Mouse (Mus musculus) myocyte (in vitro differentiated cells): ENCODE measurements around the gene Zfp595. TPM values are rescaled to one million over a fixed set of nuclear protein-coding genes. Genes with fewer than 3 reads are reported as not detected.
A peak's percentile ranks its signal among the peaks of the same experiment; 100 is the strongest.
"Not testable (repeated sequence)": the region's sequence is repeated elsewhere in the genome, so short reads cannot be mapped to it uniquely, and the experiment has no call there.

Source experiments
- H3K27me3 ChIP-seq: one replicate; pipeline ENCODE4 v1.6.1; 2011; ENCODE audit not compliant: control insufficient read depth, insufficient read depth, insufficient read length
- H3K36me3 ChIP-seq: one replicate; pipeline ENCODE4 v1.6.1; 2011; ENCODE audit not compliant: control insufficient read depth, insufficient read depth
- H3K4me2 ChIP-seq: one replicate; pipeline ENCODE4 v1.6.1; 2011; ENCODE audit warnings: low read depth, control low read depth
- H3K4me3 ChIP-seq: one replicate; pipeline ENCODE4 v1.5.1; 2011; ENCODE audit warnings: mild to moderate bottlenecking, control low read depth, moderate library complexity
- H3K79me2 ChIP-seq: one replicate; pipeline ENCODE4 v1.6.1; 2011; ENCODE audit not compliant: control insufficient read depth, insufficient read depth
- H3ac ChIP-seq: one replicate; pipeline ENCODE4 v1.6.1; 2011; ENCODE audit not compliant: control insufficient read depth, insufficient read length
- CEBPB ChIP-seq: IDR thresholded peaks from 2 replicates; pipeline ENCODE4 v1.6.1; 2011; ENCODE audit warnings: mild to moderate bottlenecking, moderate library complexity; ENCODE audit not compliant: poor library complexity, insufficient read depth, severe bottlenecking
- E2F4 ChIP-seq: IDR thresholded peaks from one replicate; pipeline ENCODE4 v1.6.1; 2011; ENCODE audit warnings: mild to moderate bottlenecking, control low read depth, moderate library complexity; ENCODE audit not compliant: insufficient read depth
- MAX ChIP-seq: IDR thresholded peaks from one replicate; pipeline ENCODE4 v1.6.1; 2011; ENCODE audit warnings: low read depth, mild to moderate bottlenecking, control low read depth
- MYOD1 ChIP-seq, 3 experiments: IDR thresholded peaks; one replicate each; pipeline ENCODE4 v1.6.1; 2011; ENCODE audit warnings: control low read depth in 2 of 3, low read depth in 2 of 3, mild to moderate bottlenecking in 2 of 3, moderate library complexity in 1 of 3; ENCODE audit not compliant: insufficient read length in 2 of 3, control insufficient read depth in 1 of 3
- MYOG ChIP-seq, 3 experiments: IDR thresholded peaks; one replicate each; pipeline ENCODE4 v1.6.1; 2011; ENCODE audit warnings: control low read depth in 2 of 3, low read depth in 2 of 3, mild to moderate bottlenecking in 2 of 3; ENCODE audit not compliant: insufficient read length in 2 of 3, control insufficient read depth in 1 of 3, insufficient read depth in 1 of 3
- POLR2A ChIP-seq: IDR thresholded peaks from one replicate; pipeline ENCODE4 v1.6.1; 2011; ENCODE audit warnings: low read depth, mild to moderate bottlenecking, control low read depth, moderate library complexity; ENCODE audit not compliant: insufficient read length
- POLR2AphosphoS2 ChIP-seq: IDR thresholded peaks from one replicate; pipeline ENCODE4 v1.6.1; 2011; ENCODE audit warnings: low read depth, control low read depth; ENCODE audit not compliant: insufficient read length
- REST ChIP-seq: IDR thresholded peaks from one replicate; pipeline ENCODE4 v1.6.1; 2011; ENCODE audit warnings: mild to moderate bottlenecking, control low read depth, moderate library complexity; ENCODE audit not compliant: insufficient read depth, insufficient read length
- SRF ChIP-seq: IDR thresholded peaks from one replicate; pipeline ENCODE4 v1.6.1; 2011; ENCODE audit warnings: low read depth; ENCODE audit not compliant: control insufficient read depth, insufficient read length
- TCF12 ChIP-seq: IDR thresholded peaks from one replicate; pipeline ENCODE4 v1.6.1; 2011; ENCODE audit warnings: mild to moderate bottlenecking, control low read depth; ENCODE audit not compliant: poor library complexity, insufficient read depth, severe bottlenecking
- TCF3 ChIP-seq: IDR thresholded peaks from one replicate; pipeline ENCODE4 v1.6.1; 2011; ENCODE audit warnings: low read depth, control low read depth; ENCODE audit not compliant: insufficient read length
- USF1 ChIP-seq: IDR thresholded peaks from one replicate; pipeline ENCODE4 v1.6.1; 2011; ENCODE audit warnings: low read depth, mild to moderate bottlenecking, control low read depth, moderate library complexity
- polyA plus RNA-seq: library from polyadenylated mRNA; unstranded; fragments of >200 nt; fragmentation: generic; extraction: Trizol; gene quantifications from one replicate; pipeline ENCODE4 v1.2.1, GENCODE M21; 2012; ENCODE audit warnings: missing spikeins

Gene Zfp595
- 0.48 TPM for polyA plus RNA-seq

GRCm38 (mm10) chr13:67332019-67332724, at the start of gene Zfp595:
Gene Zfp595, minus strand, starts transcription at chr13:67332570.
- H3K27me3 ChIP-seq, result no peaks in the 10 kb centered on the region
- no peaks in the 10 kb centered on the region for H3K36me3 ChIP-seq
- TF ChIP-seq SRF (peak; percentile 17), MYOG (IDR thresholded peaks at IDR 0.05; ENCODE audit: control insufficient read depth in 1 of 3, insufficient read depth in 1 of 3, insufficient read length in 2 of 3, low read depth in 2 of 3) (no peak)
- H3K4me2 ChIP-seq, result peak within 1 kb of the TSS; percentile 84
- peak within 1 kb of the TSS; percentile 28 for H3K4me3 ChIP-seq
- H3K79me2 ChIP-seq, result no peaks in the 10 kb centered on the region
- H3ac ChIP-seq, result no peak within 1 kb of the TSS

DNA sequence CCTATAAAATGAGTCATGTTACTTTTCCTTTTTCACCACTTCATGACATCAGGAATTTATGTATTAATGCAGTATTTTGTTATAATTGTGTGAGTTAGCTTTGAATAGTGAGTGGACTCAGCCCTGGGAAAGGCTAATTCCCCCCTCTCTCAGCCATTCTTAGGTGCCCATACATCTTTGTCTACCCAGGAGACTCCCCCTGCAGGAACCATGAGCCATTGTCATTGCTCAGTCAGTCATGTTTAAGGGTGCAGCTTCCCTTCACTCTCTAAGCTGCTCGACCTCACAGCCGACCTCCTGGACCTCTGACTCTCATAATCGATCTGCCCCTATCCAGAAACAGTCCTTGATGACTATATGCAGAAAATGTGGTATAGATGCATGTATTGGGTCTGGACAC, 43.9 kb upstream of the Zfp595 start:
- H3K79me2 ChIP-seq, result not testable (repeated sequence)

GRCm38 (mm10) chr13:67375050-67375911, 42.9 kb upstream of the Zfp595 start, which contains the start of the genes Gm28041 and Zfp456:
Gene Gm28041, minus strand, starts transcription at chr13:67375733.
Gene Zfp456, minus strand, starts transcription at chr13:67375810.
- not testable (repeated sequence) for H3ac ChIP-seq, H3K36me3 ChIP-seq, H3K79me2 ChIP-seq, H3K27me3 ChIP-seq
- Histone ChIP-seq H3K4me3 (peak within 1 kb of the TSS; percentile 20), H3K4me2 (peak within 1 kb of the TSS; percentile 70)

More for the DNA sequence above, 43.9 kb upstream of the Zfp595 start:
- H3K4me2 ChIP-seq, H3K36me3 ChIP-seq, H3ac ChIP-seq, H3K4me3 ChIP-seq, H3K27me3 ChIP-seq: not testable (repeated sequence)

DNA sequence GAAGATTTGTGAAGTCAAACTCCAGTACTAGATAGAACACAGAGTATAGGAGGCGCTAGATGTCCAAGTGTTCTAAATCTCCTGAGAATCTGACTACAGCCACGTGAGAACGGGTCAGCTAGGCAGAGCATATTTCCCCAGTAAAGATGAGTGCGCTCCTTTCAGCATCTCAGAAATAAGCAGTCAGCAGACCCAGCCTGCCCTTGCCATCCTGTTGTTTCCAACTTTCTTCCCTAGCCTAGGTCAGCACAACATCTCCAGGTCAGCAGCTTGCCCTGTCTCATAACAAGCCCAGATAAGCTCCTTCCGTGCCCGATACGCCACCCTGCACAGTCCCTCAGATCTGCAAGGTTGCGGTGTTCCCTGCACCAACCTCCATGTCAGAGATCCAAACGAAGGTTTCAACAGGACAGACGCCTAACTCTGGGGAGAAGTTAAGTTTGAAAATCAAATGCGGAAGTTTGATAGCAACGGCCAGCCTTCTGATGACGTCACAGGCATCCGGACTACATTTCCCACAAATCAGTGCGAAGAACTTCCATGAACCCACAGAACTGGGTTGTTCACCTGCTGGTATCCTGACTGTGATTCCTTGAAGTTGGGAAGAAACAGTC, 27.9 kb upstream of the Zfp595 start, which contains the start of the genes Gm28044 and Zfp953:
Gene Gm28044, minus strand, starts transcription at position 406 of the 614 bp plus-strand sequence.
Gene Zfp953, minus strand, starts transcription at position 475 of the 614 bp plus-strand sequence.
- Histone ChIP-seq H3K79me2 (no peaks in the 10 kb centered on the region), H3K27me3 (no peaks in the 10 kb centered on the region), H3K4me2 (peak within 1 kb of the TSS; percentile 80), H3ac (peak within 1 kb of the TSS; percentile 40), H3K4me3 (peak within 1 kb of the TSS; percentile 55), H3K36me3 (no peaks in the 10 kb centered on the region)
- TF ChIP-seq MYOG (IDR thresholded peaks at IDR 0.05; ENCODE audit: control insufficient read depth in 1 of 3, insufficient read depth in 1 of 3, insufficient read length in 2 of 3, low read depth in 2 of 3) (no peak), TCF12 (no peak), POLR2AphosphoS2 (peak; percentile 40)

DNA sequence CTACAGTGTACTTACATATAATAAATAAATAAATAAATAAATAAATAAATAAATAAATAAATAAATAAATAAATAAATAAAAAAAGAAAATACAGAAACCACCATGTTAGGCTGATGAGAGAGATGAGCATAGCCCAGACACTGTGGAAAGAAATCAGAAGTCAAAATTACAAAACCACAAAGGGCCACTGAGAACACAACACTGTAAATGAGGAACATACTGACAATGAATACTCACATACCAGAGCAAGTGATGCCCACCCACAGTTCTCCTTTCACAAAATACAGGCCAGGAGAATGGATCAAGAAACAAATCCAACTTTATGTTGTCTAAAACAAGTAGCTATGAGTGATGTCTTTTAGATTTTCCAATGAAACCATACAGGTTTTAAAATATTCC, 19.5 kb upstream of the Zfp595 start:
- Histone ChIP-seq H3K4me2 (no peak overlapping the region), H3ac (no peak overlapping the region), H3K36me3 (no peaks in the 10 kb centered on the region), H3K4me3 (no peak overlapping the region), H3K79me2 (no peaks in the 10 kb centered on the region), H3K27me3 (no peaks in the 10 kb centered on the region)
- no peak for TF ChIP-seq TCF12
- TF ChIP-seq SRF, result no peak
- TF ChIP-seq MAX, result no peak
- no peak for TF ChIP-seq CEBPB
- no peak for TF ChIP-seq MYOD1 (IDR thresholded peaks at IDR 0.05; ENCODE audit: control insufficient read depth in 1 of 3, insufficient read length in 2 of 3, low read depth in 2 of 3)
- TF ChIP-seq POLR2A, result no peak
- no peak for TF ChIP-seq TCF3
- no peak for TF ChIP-seq POLR2AphosphoS2
- TF ChIP-seq E2F4, result no peak
- TF ChIP-seq USF1, result no peak
- no peak for TF ChIP-seq REST

DNA sequence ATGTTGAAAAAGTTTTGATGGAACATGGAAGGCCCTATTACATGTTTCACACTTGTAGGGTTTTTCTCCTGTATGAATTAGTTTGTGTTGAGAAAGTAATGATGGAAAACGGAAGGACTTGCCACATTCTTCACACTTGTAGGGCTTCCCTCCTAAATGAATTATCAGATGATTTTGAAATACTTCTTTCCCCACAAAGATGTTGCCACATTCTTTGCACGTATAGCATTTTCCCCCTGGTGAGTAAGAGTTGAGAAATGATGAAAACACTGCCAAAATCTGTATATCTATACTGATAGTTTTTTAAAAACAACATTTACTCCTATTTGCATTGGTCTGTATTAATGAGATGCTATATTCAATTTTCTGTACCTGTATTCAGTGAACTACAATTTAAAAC, 11.1 kb upstream of the Zfp595 start:
- H3K4me3 ChIP-seq, result no peak overlapping the region
- peaks cover 3% of the 10 kb centered on the region for H3K36me3 ChIP-seq
- TF ChIP-seq MYOD1 (IDR thresholded peaks at IDR 0.05; ENCODE audit: control insufficient read depth in 1 of 3, insufficient read length in 2 of 3, low read depth in 2 of 3), result no peak
- no peak for TF ChIP-seq TCF3
- no peak for TF ChIP-seq E2F4
- no peak for TF ChIP-seq POLR2AphosphoS2
- TF ChIP-seq MAX, result no peak
- no peak for TF ChIP-seq USF1
- TF ChIP-seq REST, result no peak
- TF ChIP-seq MYOG (IDR thresholded peaks at IDR 0.05; ENCODE audit: control insufficient read depth in 1 of 3, insufficient read depth in 1 of 3, insufficient read length in 2 of 3, low read depth in 2 of 3), result no peak
- no peak for TF ChIP-seq POLR2A
- TF ChIP-seq CEBPB, result no peak
- TF ChIP-seq TCF12, result no peak
- no peak for TF ChIP-seq SRF
- H3K27me3 ChIP-seq, result no peaks in the 10 kb centered on the region
- H3K4me2 ChIP-seq, result no peak overlapping the region
- H3ac ChIP-seq, result no peak overlapping the region
- H3K79me2 ChIP-seq, result no peaks in the 10 kb centered on the region
